Mouse (Mus musculus) ovary, postnatal 36 days (tissue): ENCODE measurements around the gene Zfp960.
A peak's percentile ranks its signal among the peaks of the same experiment; 100 is the strongest.
"Not testable (repeated sequence)": the region's sequence is repeated elsewhere in the genome, so short reads cannot be mapped to it uniquely, and the experiment has no call there.

ENCODE experiments used
- DNase-seq: peaks from one replicate; pipeline ENCODE4 v3.0.0; 2022; ENCODE audit warnings: low spot score, mixed read lengths

Gene Zfp960

DNA sequence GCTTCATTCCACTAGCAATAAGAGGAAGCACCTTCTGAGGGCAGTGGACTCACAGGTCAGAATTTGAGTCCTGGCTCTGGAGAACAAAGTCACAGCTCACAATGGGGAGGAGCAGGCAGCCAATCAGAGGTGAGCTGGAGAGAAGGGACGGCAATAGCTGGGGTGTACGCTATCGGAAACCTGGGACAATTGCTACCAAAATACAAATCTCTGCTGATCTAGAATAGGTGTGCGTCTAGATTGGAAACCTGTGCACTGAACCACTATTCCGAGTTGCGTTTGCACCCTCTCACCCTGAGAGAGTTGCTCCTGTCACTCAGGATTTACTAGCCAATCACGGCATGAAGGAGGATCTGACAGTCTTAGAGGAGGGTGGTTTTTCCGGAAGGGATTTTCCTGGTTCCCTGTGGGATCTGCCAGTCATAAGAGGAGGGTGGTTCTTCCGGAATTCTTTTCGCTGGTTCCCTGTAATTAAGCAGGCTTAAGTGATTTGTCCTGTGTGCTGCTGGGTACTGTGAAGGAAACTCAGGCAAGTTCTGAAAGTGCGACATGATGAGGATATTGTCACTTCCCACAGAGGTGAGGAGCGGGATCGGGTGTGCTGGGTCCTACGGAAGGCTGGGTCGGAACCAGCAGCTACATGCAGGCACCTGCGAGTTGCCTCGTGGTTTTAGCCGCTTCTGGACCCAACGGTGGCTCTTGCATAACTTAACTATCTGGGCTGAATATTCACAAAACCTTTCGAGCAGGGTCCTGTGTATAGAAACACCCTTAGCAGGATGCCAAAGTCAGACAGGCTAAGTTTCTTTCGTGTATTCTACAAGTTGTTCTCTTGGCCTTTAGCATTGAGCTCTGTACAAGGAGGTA, at the start of gene Zfp960:
Gene Zfp960, plus strand, starts transcription at position 486 of the 867 bp plus-strand sequence.
- DNase-seq = peak; percentile 64

DNA sequence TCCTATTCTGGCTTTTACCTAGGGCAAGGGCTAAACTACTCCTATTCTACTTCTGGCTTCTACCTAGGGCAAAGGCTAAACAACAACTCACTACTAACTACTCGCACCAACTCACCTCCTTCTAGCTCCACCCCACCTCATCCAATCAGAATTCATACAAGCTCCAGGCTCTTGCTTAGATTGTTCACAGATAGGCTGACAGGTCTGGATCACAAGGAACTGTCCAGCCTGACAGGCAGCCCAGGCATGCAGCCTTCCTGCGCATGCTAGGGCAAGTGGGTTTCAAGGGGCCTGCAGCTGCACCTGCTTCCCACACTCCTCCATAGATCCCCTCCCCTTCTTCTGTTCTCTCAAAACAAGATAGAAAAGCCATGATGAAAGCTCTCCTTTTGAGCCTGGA, 45.8 kb upstream of the Zfp960 start:
- DNase-seq = not testable (repeated sequence)

DNA sequence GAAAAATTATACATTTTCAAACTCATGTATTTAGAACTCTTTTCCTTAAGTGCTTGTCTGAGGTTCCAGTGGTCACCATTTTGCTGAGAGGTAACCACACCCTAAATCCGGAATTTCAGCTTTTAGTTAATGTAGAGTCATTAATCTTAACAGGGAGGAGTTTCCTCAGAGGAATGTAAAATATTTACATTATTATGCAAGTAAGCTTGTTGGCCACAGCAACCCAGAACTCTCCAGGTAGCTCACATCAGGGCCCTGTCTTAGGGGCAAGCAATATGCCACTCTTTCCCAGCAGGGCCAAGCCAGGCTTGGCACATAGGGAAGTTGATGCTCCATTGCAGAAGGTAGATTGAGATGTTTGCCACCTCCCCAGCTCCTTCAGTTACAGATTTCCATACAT, 4.3 kb upstream of the Zfp960 start:
- DNase-seq = not testable (repeated sequence)

- DNase-seq = not testable (repeated sequence)
Measured at GRCm38 (mm10) chr17:17120830-17121502, 57.1 kb downstream of the Zfp960 start, which contains the start of gene Zfp97. Zfp97 (plus strand) TSS chr17:17121415.
